Mouse (Mus musculus) midbrain, embryonic 12.5 days (tissue): ENCODE data around the gene Ap2a2. TPM values are rescaled to one million over a fixed set of nuclear protein-coding genes. Genes with fewer than 3 reads are reported as not detected.
"Not testable (repeated sequence)": the region's sequence is repeated elsewhere in the genome, so short reads cannot be mapped to it uniquely, and the experiment has no call there.

Experiments
- ATAC-seq: fragments of 200-750 bp; cut with Nextera tagmentation; 2 replicates; pipeline ENCODE4 v1.8.0; 2017; ENCODE audit warnings: low read depth, moderate TSS enrichment, moderate library complexity; ENCODE audit not compliant: low FRiP score
- H3K27ac ChIP-seq: fragments of 300-500 bp; sonication (generic); replicated peaks from 2 replicates; pipeline ENCODE4 v1.5.1; 2016; ENCODE audit warnings: mild to moderate bottlenecking
- H3K27me3 ChIP-seq: fragments of 300-500 bp; sonication (generic); 2 replicates; pipeline ENCODE4 v1.6.1; 2016; ENCODE audit warnings: mild to moderate bottlenecking
- H3K36me3 ChIP-seq: fragments of 300-500 bp; sonication (generic); 2 replicates; pipeline ENCODE4 v1.6.1; 2016
- H3K4me1 ChIP-seq: fragments of 300-500 bp; sonication (generic); 2 replicates; pipeline ENCODE4 v1.6.1; 2016
- H3K4me2 ChIP-seq: fragments of 300-500 bp; sonication (generic); replicated peaks from 2 replicates; pipeline ENCODE4 v1.6.1; 2016; ENCODE audit warnings: mild to moderate bottlenecking, moderate library complexity
- H3K4me3 ChIP-seq: fragments of 300-500 bp; sonication (generic); 2 replicates; pipeline ENCODE4 v1.5.1; 2016; ENCODE audit warnings: mild to moderate bottlenecking
- H3K9ac ChIP-seq: fragments of 300-500 bp; sonication (generic); replicated peaks from 2 replicates; pipeline ENCODE4 v1.6.1; 2016; ENCODE audit warnings: mild to moderate bottlenecking, moderate library complexity
- H3K9me3 ChIP-seq: fragments of 300-500 bp; sonication (generic); 2 replicates; pipeline ENCODE4 v1.6.1; 2016; ENCODE audit warnings: mild to moderate bottlenecking
- WGBS: fragments of 180-500 bp; shearing (Covaris S2); methylation state at CpG from one replicate; pipeline ENCODE4 v1.1.7; 2016; 5-methylcytosine and 5-hydroxymethylcytosine counted together
- polyA plus RNA-seq: library from polyadenylated mRNA; unstranded; fragments of >200 nt; fragmentation: Nextera tagmentation; extraction: Ambion mirVana; gene quantifications from 2 replicates; pipeline ENCODE4 v1.2.1, GENCODE M21; 2016

Gene Ap2a2
- polyA plus RNA-seq, 1 experiment from 2014 or later = 109 TPM

DNA sequence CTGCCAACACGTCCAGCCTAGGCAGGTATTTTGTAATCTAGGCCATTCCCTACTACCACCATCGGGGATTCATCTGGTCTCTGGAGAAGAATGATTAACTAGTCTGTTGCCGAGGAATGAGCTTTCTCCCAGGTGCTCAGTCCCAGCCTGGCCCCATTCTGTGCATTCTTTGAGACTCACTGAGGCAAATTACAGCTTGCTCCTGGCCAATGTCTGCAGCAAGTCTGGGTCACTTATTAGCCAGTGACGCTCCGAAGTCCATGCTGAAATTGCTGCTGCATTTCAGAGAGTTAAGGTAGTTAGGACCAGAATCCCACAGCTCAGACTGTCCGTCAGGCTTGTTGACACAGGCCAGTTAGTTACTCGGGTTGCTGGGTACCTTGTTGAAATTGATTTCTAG, 19.4 kb downstream of the Ap2a2 start:
- ATAC-seq = no peak
- no peaks in the 10 kb centered on the region for H3K4me1 ChIP-seq
- H3K9ac ChIP-seq = no peak overlapping the region
- no peak overlapping the region for H3K27ac ChIP-seq
- no peak overlapping the region for H3K4me2 ChIP-seq
- H3K27me3 ChIP-seq = no peaks in the 10 kb centered on the region
- H3K4me3 ChIP-seq = no peak overlapping the region
- 0 out of 2 replicates have a peak, but pooled peaks cover 4% of the 10 kb centered on the region for H3K36me3 ChIP-seq
- WGBS = 88% methylated on average over 7 of the region's 7 CpGs
- H3K9me3 ChIP-seq = no peaks in the 10 kb centered on the region

DNA sequence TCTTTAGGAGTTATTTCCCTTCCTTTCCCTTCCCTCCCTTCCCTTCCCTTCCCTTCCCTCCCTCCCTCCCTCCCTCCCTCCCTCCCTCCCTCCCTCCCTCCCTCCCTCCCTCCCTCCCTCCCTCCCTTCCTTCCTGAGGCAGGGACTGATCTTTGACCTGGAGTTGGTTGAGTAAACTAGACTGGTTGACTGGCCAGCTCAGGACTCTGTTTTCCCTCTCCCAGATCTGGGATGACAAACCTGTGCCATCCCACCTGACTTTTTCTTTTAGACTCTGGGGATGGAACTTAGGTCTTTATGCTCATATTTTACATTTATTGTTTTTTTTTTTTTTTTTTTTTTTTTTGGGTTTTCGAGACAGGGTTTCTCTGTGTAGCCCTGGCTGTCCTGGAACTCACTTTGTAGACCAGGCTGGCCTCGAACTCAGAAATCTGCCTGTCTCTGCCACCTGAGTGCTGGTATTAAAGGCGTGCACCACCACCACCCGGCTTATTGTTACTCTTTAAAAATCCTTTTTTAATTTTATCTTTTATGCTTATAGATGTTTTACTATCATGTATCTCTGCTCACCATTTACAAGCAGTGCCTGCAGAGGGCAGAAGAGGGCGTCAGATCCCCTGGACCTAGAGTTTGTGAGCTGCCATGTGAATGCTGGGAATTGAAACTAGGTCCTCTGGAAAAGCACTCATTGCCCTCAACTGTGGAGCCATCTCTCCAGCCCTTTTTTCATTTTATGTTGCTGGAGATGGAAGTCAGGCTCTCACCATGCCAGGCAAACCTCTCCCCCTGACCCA, 22.3 kb downstream of the Ap2a2 start:
- no peak for ATAC-seq
- Histone ChIP-seq H3K4me1 (no peaks in the 10 kb centered on the region), H3K9ac (no peak overlapping the region), H3K27me3 (no peaks in the 10 kb centered on the region), H3K4me3 (no peak overlapping the region), H3K27ac (no peak overlapping the region), H3K9me3 (no peaks in the 10 kb centered on the region), H3K4me2 (no peak overlapping the region), H3K36me3 (peaks cover 11% of the 10 kb centered on the region; the same call in 1 of the 2 replicates)
- 87% methylated on average over 4 of the region's 5 CpGs for WGBS

DNA sequence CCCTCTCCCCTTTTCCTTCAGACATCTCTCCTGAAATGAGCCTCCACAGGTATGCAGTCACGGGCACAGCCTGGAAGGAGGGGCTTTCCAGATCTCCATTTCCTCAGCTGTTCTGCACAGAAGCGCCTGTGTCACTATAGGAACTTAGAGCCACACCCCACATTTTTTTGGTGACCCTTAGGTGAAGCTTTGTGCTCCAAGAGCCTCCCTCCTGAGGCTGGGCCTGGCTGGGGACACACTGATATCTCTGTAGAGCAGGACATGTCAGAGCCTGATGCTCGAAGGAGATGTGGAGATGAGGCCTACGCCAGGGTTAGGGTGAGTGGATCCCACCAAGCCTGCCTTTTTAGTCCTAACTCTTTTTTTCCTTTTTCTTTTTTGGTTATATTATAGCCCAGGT, 23.3 kb downstream of the Ap2a2 start:
- WGBS = 87% methylated on average over 4 of the region's 4 CpGs
- Histone ChIP-seq H3K36me3 (peaks cover 18% of the 10 kb centered on the region), H3K4me3 (no peak overlapping the region), H3K27ac (no peak overlapping the region), H3K9me3 (no peaks in the 10 kb centered on the region), H3K9ac (no peak overlapping the region), H3K4me1 (no peaks in the 10 kb centered on the region), H3K27me3 (no peaks in the 10 kb centered on the region), H3K4me2 (no peak overlapping the region)
- no peak for ATAC-seq

DNA sequence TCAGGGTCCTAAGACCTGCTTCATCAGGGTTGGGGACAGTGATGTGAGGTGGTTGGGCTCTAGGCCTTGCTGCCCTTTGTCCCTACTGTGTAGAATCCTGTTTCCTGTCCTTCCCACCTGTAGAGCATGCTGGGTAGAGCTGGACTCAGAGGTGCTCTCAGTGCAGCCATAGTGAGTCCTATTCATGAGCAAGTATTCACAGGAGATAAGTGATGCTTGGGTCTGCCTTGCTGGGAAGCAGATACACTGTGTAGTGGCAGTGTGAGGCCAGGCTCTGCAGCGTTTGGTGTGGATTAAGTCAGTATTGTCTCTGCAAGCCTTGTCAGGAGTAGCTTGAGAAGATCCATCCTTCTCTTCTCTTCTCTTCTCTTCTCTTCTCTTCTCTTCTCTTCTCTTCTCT, 23.9 kb downstream of the Ap2a2 start:
- Histone ChIP-seq H3K9me3 (no peaks in the 10 kb centered on the region), H3K9ac (no peak overlapping the region), H3K27ac (no peak overlapping the region), H3K27me3 (no peaks in the 10 kb centered on the region), H3K4me1 (no peaks in the 10 kb centered on the region), H3K4me3 (no peak overlapping the region), H3K36me3 (peaks cover 24% of the 10 kb centered on the region), H3K4me2 (no peak overlapping the region)
- 83% methylated on average over 1 of the region's 1 CpGs for WGBS
- no peak for ATAC-seq

DNA sequence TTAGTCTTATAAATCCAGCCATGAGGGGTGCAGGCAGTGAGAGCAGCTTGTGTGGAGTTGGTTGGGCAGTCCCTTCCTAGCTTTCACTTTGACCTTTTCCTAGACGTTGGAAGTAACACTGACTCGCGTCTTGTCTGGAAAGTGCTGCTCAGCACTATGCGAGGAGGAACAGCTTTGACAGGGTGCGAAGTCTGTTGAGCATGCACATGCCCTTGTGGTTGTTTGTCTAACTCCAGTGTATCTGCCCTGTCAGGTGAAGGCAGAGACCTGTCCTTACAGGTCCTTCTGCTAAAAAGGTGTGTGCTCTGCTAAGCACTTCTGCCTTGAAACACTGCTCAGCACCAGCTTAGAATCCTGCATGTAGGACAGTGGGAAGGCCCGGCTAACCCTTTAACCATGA, 26.9 kb downstream of the Ap2a2 start:
- 92% methylated on average over 6 of the region's 6 CpGs for whole genome bisulfite sequencing

DNA sequence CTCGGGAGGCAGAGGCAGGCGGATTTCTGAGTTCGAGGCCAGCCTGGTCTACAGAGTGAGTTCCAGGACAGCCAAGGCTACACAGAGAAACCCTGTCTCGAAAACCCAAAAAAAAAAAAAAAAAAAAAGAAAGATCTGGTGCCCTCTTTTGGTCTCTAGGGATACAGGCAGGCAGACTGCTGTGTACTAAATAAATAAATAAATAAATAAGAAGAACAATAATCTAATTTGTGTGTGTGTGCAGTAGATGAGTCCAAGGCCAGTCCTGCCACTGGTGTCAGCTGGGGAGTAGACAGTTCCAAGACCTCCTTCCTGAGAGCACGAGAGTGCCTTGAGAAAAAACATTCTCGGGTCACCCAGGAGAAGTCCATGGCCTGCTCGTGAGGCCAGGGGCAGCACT, 28.3 kb downstream of the Ap2a2 start:
- ATAC-seq = not testable (repeated sequence)
- WGBS = 98% methylated on average over 6 of the region's 7 CpGs
- H3K36me3 ChIP-seq = peaks cover 36% of the 10 kb centered on the region

More for the DNA sequence above, 26.9 kb downstream of the Ap2a2 start:
- Histone ChIP-seq H3K4me3 (no peak overlapping the region), H3K9me3 (no peaks in the 10 kb centered on the region), H3K36me3 (peaks cover 32% of the 10 kb centered on the region), H3K27ac (no peak overlapping the region), H3K4me1 (no peaks in the 10 kb centered on the region), H3K27me3 (no peaks in the 10 kb centered on the region), H3K4me2 (no peak overlapping the region), H3K9ac (no peak overlapping the region)
- no peak for ATAC-seq

DNA sequence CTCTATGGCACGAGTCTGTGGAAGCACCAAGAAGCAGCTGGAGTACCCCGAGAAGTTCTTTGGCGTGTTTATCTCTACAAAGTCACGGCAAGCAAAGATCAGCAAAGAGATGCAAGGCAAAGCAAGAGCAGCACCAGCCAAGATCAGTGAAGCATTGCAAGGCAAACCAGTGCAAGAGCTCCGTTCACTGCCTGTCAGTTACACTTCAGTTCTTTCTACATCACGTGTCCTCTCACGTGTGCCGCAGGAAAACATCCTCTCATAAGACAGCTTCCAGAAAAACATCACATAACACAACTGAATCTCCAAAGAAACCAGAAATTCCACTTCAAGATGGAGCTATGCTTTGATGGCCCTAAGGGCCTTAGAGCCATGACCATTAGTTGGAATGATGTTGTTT, 29.0 kb downstream of the Ap2a2 start:
- no peaks in the 10 kb centered on the region for H3K9me3 ChIP-seq
- no peak overlapping the region for H3K9ac ChIP-seq
- H3K36me3 ChIP-seq = peaks cover 37% of the 10 kb centered on the region
- H3K4me2 ChIP-seq = no peak overlapping the region
- 95% methylated on average over 8 of the region's 8 CpGs for WGBS
- ATAC-seq = no peak
- no peak overlapping the region for H3K27ac ChIP-seq
- no peaks in the 10 kb centered on the region for H3K4me1 ChIP-seq
- no peaks in the 10 kb centered on the region for H3K27me3 ChIP-seq
- no peak overlapping the region for H3K4me3 ChIP-seq

More for the DNA sequence above, 28.3 kb downstream of the Ap2a2 start:
- not testable (repeated sequence) for H3K4me2 ChIP-seq, H3K27ac ChIP-seq, H3K9ac ChIP-seq, H3K4me3 ChIP-seq, H3K4me1 ChIP-seq, H3K27me3 ChIP-seq, H3K9me3 ChIP-seq

DNA sequence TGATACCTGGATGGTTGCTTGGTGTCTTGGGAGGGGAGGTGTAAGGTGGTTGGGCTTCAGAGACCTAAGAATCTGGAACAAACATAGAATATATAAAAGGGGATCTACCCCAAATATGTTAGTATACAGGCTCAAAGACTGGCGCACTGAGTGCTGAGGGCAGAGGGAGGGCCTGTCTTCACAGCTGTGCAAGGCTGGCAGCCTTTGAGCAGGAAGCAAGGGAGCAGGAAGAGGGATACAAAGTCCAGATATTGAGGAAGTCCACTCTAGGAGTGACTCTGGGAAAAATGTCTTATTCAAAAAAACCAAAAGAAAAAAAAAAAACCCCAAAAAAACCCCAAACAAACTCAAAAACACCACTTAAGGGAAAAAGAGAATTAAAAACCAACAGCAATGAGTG, 30.1 kb downstream of the Ap2a2 start:
- H3K4me1 ChIP-seq = no peaks in the 10 kb centered on the region
- no peak overlapping the region for H3K4me3 ChIP-seq
- H3K27me3 ChIP-seq = no peaks in the 10 kb centered on the region
- H3K9me3 ChIP-seq = no peaks in the 10 kb centered on the region
- no peak overlapping the region for H3K9ac ChIP-seq
- peaks cover 40% of the 10 kb centered on the region for H3K36me3 ChIP-seq
- no peak overlapping the region for H3K27ac ChIP-seq
- WGBS = 95% methylated on average over 1 of the region's 1 CpGs
- H3K4me2 ChIP-seq = no peak overlapping the region
- no peak for ATAC-seq

DNA sequence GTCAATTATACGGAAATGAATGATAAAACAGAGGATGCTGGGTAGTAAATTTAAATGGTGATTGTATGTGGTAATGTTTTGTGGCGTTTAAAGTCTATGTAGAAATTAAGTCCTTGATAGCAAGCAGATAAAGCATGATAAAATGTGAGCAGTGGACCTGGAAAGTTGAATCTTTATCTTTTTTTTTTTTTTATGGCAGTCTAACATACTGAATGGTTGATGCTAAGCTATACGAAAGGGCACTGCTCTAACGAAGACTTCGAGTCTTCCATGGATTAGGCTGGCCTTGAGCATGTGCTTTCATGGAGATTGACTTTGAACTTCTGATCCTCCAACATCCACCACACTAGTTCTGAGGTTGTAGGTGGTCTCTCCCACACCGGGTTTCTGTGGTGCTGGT, 31.1 kb downstream of the Ap2a2 start:
- no peak overlapping the region for H3K4me2 ChIP-seq
- no peak overlapping the region for H3K9ac ChIP-seq
- 94% methylated on average over 6 of the region's 6 CpGs for WGBS
- H3K4me1 ChIP-seq = no peaks in the 10 kb centered on the region
- H3K27ac ChIP-seq = no peak overlapping the region
- no peaks in the 10 kb centered on the region for H3K9me3 ChIP-seq
- H3K27me3 ChIP-seq = no peaks in the 10 kb centered on the region
- H3K4me3 ChIP-seq = no peak overlapping the region
- no peak for ATAC-seq
- H3K36me3 ChIP-seq = peaks cover 48% of the 10 kb centered on the region

DNA sequence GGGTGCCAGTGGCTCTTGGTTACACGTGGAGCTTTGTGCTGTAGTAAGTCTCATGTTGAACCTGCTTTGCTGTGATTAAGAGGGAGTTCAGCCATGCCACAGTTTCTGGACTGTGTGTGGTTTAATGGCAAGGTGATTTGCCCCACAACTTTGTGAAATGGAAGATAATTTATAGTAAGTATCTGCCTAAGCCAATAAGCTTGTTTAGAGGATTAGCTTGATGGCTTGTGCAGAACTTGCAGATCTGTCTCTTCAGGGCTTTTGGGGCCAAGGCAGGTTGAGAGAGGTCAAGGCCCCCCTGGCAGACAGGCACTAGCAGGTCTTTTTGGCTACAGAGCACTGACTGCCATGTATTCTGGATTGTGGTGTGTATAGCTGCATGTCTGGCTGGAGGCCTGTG, 35.0 kb downstream of the Ap2a2 start:
- Histone ChIP-seq H3K9me3 (no peaks in the 10 kb centered on the region), H3K4me2 (no peak overlapping the region), H3K4me3 (no peak overlapping the region), H3K27me3 (no peaks in the 10 kb centered on the region), H3K9ac (no peak overlapping the region), H3K4me1 (no peaks in the 10 kb centered on the region), H3K27ac (no peak overlapping the region), H3K36me3 (peaks cover 51% of the 10 kb centered on the region)
- ATAC-seq = no peak
- WGBS = 87% methylated on average over 1 of the region's 1 CpGs

DNA sequence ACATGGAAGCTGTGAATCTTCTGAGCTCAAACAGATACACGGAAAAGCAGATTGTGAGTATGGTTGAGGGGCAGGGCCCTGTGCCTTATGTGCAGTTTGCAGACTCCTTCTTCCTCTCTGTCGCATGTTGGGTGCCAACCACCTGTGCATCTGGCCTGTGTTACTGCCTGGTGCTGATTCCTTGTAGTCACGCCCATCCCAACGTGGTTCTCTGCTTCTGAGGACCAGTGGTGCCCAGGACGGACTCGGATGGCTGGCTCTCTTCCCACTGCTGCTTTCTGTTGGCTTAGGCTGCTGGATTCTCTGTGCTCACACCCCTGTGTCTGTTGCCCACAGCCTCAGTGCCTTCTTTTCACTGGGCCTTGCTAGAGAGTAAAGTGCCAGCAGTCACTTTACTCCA, 35.6 kb downstream of the Ap2a2 start:
- no peaks in the 10 kb centered on the region for H3K4me1 ChIP-seq
- no peaks in the 10 kb centered on the region for H3K9me3 ChIP-seq
- H3K9ac ChIP-seq = no peak overlapping the region
- peaks cover 57% of the 10 kb centered on the region for H3K36me3 ChIP-seq
- no peak overlapping the region for H3K4me3 ChIP-seq
- H3K27me3 ChIP-seq = no peaks in the 10 kb centered on the region
- no peak overlapping the region for H3K27ac ChIP-seq
- H3K4me2 ChIP-seq = no peak overlapping the region
- ATAC-seq = no peak
- 95% methylated on average over 6 of the region's 6 CpGs for WGBS

DNA sequence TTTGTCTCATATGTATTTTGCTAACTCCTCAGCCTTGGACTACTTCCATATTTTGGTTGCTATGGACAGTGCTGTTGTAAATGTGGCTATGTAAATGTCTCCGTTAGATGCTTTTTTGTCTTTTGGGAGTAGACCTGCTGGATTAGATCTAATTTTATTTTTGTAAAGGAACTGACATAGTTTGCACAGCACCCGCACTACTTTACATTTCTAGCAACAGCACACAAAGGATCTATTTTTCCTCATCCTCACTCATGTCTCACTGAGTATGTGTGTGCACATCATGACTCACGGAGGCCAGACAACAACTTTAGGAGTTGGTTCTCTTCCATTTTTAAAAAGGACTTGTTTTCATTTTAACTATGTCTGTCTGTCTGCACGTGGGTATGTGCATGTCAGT, 45.7 kb downstream of the Ap2a2 start:
- Histone ChIP-seq H3K9me3 (no peaks in the 10 kb centered on the region), H3K4me2 (no peak overlapping the region), H3K36me3 (peaks cover 70% of the 10 kb centered on the region), H3K4me3 (no peak overlapping the region), H3K9ac (no peak overlapping the region), H3K4me1 (no peaks in the 10 kb centered on the region), H3K27ac (no peak overlapping the region), H3K27me3 (no peaks in the 10 kb centered on the region)
- WGBS = 95% methylated on average over 4 of the region's 4 CpGs
- no peak for ATAC-seq
